Mouse (Mus musculus) small intestine, adult 2 months (tissue): ENCODE results near the gene Mlana.

Experiments
- CTCF ChIP-seq: fragments of 200-500 bp; IDR thresholded peaks from 2 replicates; pipeline ENCODE4 v1.5.1; 2012; ENCODE audit warnings: low read depth, mild to moderate bottlenecking, control low read depth, inconsistent platforms, low read length, moderate library complexity, mixed read lengths; ENCODE audit not compliant: insufficient replicate concordance, insufficient read length; ENCODE audit errors: extremely low read depth
- POLR2A ChIP-seq: fragments of 200-500 bp; IDR thresholded peaks from 2 replicates; pipeline ENCODE4 v1.6.1; 2012; ENCODE audit warnings: low read depth, mild to moderate bottlenecking, control low read depth, inconsistent platforms, low read length, moderate library complexity

DNA sequence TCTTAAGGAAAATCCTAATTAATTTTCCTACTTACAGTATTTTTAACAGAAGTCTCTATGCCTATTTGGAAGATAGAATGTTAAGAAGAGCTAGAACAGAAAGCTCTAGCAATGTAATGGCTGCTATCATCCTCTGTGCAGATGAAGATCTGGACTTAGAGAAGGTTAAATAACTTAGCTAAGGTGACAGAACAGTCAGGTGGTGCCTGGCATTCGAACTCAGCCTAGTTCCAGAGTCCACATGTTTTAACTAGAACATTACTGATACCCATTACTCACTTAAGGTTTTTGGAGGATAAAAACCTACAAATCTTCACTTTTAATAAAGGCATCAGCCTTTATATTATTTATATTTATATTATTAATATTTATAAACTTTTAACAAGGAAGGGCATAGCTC is 43.0 kb downstream of the Mlana start:
- TF ChIP-seq CTCF (no peak), POLR2A (no peak)
